ENCODE assay signal across 8 mouse cellular contexts in genomic region chr5:137350205-137351057, GRCm38 (mm10). TPM values are rescaled to one million over a fixed set of nuclear protein-coding genes. Genes with fewer than 3 reads are reported as not detected.
DNase-seq lines count a peak whose midpoint lies in the region; ATAC-seq and TF ChIP-seq lines count a peak whose summit lies in the region.

No protein-coding gene starts in this region.

- peaks cover 2% of the 10 kb centered on the region; the same call in 1 of the 2 replicates for H3K36me3 ChIP-seq in liver, adult 2 months (ENCODE audit: control insufficient read depth, insufficient read depth, low read length)
- peaks cover 19% of the 10 kb centered on the region for H3K36me3 ChIP-seq in embryonic facial prominence, embryonic 12.5 days
- H3K36me3 ChIP-seq in intestine, embryonic 16.5 days (ENCODE audit: control insufficient read depth, insufficient read depth, low read length): peaks cover 5% of the 10 kb centered on the region; the same call in 1 of the 2 replicates
- H3K36me3 ChIP-seq in neural tube, embryonic 15.5 days: no peaks in the 10 kb centered on the region

- WGBS in liver, adult 2 months: under 1% methylated on average over 55 of the region's 55 CpGs
- under 1% methylated on average over 54 of the region's 55 CpGs for WGBS in embryonic facial prominence, embryonic 12.5 days
- under 1% methylated on average over 55 of the region's 55 CpGs for WGBS in intestine, embryonic 16.5 days
- WGBS in neural tube, embryonic 15.5 days: under 1% methylated on average over 55 of the region's 55 CpGs

- no peaks in the 10 kb centered on the region for H3K27me3 ChIP-seq in liver, adult 2 months (ENCODE audit: control insufficient read depth, insufficient read depth, low read length)
- no peaks in the 10 kb centered on the region for H3K27me3 ChIP-seq in embryonic facial prominence, embryonic 12.5 days
- H3K27me3 ChIP-seq in intestine, embryonic 16.5 days (replicated peaks; ENCODE audit: control insufficient read depth, insufficient read depth, low read length): no peaks in the 10 kb centered on the region
- H3K27me3 ChIP-seq in neural tube, embryonic 15.5 days (replicated peaks): peaks cover 26% of the 10 kb centered on the region

- H3K9ac ChIP-seq in liver, adult 2 months (ENCODE audit: low read depth, low read length): peak overlapping the region; percentile 88
- H3K9ac ChIP-seq in embryonic facial prominence, embryonic 12.5 days: peak overlapping the region; percentile 97
- H3K9ac ChIP-seq in intestine, embryonic 16.5 days (ENCODE audit: low read depth, low read length): peak overlapping the region; percentile 95
- H3K9ac ChIP-seq in neural tube, embryonic 15.5 days (replicated peaks): peak overlapping the region; percentile 68

- no peaks in the 10 kb centered on the region for H3K9me3 ChIP-seq in embryonic facial prominence, embryonic 12.5 days
- no peaks in the 10 kb centered on the region for H3K9me3 ChIP-seq in intestine, embryonic 16.5 days (ENCODE audit: control insufficient read depth, low read length)
- H3K9me3 ChIP-seq in neural tube, embryonic 15.5 days (replicated peaks): no peaks in the 10 kb centered on the region

- peak overlapping the region; percentile 76 for H3K4me3 ChIP-seq in liver, adult 2 months (ENCODE audit: insufficient read depth, low read depth, low read length)
- peak overlapping the region; percentile 94 for H3K4me3 ChIP-seq in embryonic facial prominence, embryonic 12.5 days
- H3K4me3 ChIP-seq in intestine, embryonic 16.5 days (ENCODE audit: low read length): peak overlapping the region; percentile 74
- H3K4me3 ChIP-seq in neural tube, embryonic 15.5 days (replicated peaks): peak overlapping the region; percentile 54

- peak overlapping the region; percentile 62 for H3K27ac ChIP-seq in liver, adult 2 months (replicated peaks; ENCODE audit: insufficient read depth, low read depth, low read length)
- H3K27ac ChIP-seq in embryonic facial prominence, embryonic 12.5 days: peak overlapping the region; percentile 97
- peak overlapping the region; percentile 98 for H3K27ac ChIP-seq in intestine, embryonic 16.5 days (ENCODE audit: low read length)
- H3K27ac ChIP-seq in neural tube, embryonic 15.5 days (replicated peaks): peak overlapping the region; percentile 79

- H3K4me2 ChIP-seq in embryonic facial prominence, embryonic 12.5 days (replicated peaks): peak overlapping the region; percentile 93
- H3K4me2 ChIP-seq in intestine, embryonic 16.5 days (ENCODE audit: low read depth, low read length): peak overlapping the region; percentile 84
- H3K4me2 ChIP-seq in neural tube, embryonic 15.5 days: peak overlapping the region; percentile 94

- peaks cover 8% of the 10 kb centered on the region for H3K4me1 ChIP-seq in liver, adult 2 months (ENCODE audit: control insufficient read depth, insufficient read depth, low read length)
- peaks cover 49% of the 10 kb centered on the region for H3K4me1 ChIP-seq in embryonic facial prominence, embryonic 12.5 days
- peaks cover 42% of the 10 kb centered on the region for H3K4me1 ChIP-seq in intestine, embryonic 16.5 days (ENCODE audit: control insufficient read depth, insufficient read depth, low read length)
- peaks cover 43% of the 10 kb centered on the region for H3K4me1 ChIP-seq in neural tube, embryonic 15.5 days

- peak; percentile 58; the same call in 1 of the 2 replicates for ATAC-seq in embryonic facial prominence, embryonic 12.5 days (ENCODE audit: insufficient number of reproducible peaks, insufficient read depth, low FRiP score, low TSS enrichment)
- peak; percentile 41 for ATAC-seq in intestine, embryonic 16.5 days
- peak; percentile 76 for ATAC-seq in neural tube, embryonic 15.5 days (ENCODE audit: low FRiP score)
- ATAC-seq in megakaryocyte progenitor cell, adult 5-6 weeks (replicated peaks; ENCODE audit: poor library complexity): no peak

- TF ChIP-seq POLR2A in liver, adult 2 months (IDR thresholded peaks at IDR 0.05; ENCODE audit: extremely low read depth, insufficient read depth, low read length): no peak

- peaks cover 13% of the 10 kb centered on the region for H3K79me2 ChIP-seq in liver, adult 2 months (ENCODE audit: control insufficient read depth, insufficient read depth, low read length)

- intact Hi-C loops in left cerebral cortex, postnatal 36 days (cut with DNase I): no loop called here

- DNase-seq in liver, adult 2 months (ENCODE audit: extremely low read depth, low read depth, low spot score): no peak
- no peak for DNase-seq in liver
- no peak for DNase-seq in left cerebral cortex, postnatal 36 days (ENCODE audit: low spot score in 2 of 2)
- DNase-seq in cerebellum, adult 9-11 months: no peak

- TF ChIP-seq CTCF in liver, adult 2 months (IDR thresholded peaks at IDR 0.05; ENCODE audit: low read depth, low read length): no peak

RNA-seq across cellular contexts. Expression of gene Ephb4, which starts 0.5 kb away (rescaled TPM):
- total RNA-seq in liver, adult 2 months (2014; rRNA removed): 10.8 and 15.5 TPM in 2 replicates
- polyA plus RNA-seq in liver, adult 2 months (2012; rRNA removed): 14.0 and 14.1 TPM in 2 replicates
- 87.3 and 91.6 TPM in 2 replicates for polyA plus RNA-seq in embryonic facial prominence, embryonic 12.5 days (2016; fragmentation: Nextera tagmentation; extraction: Ambion mirVana)
- polyA plus RNA-seq in intestine, embryonic 16.5 days (2015; fragmentation: Nextera tagmentation; extraction: Ambion mirVana): 29.9 and 31.2 TPM in 2 replicates
- polyA plus RNA-seq in neural tube, embryonic 15.5 days (2015; fragmentation: Nextera tagmentation; extraction: Ambion mirVana): 6.9 and 11.5 TPM in 2 replicates
- total RNA-seq in left cerebral cortex, postnatal 36 days (2021): 1 to 10 TPM; 5.3 to 6.1 TPM
- 0.05 and 0.10 TPM in 2 replicates for total RNA-seq in megakaryocyte progenitor cell, adult 5-6 weeks (2015)
- total RNA-seq in megakaryocyte progenitor cell, adult 5-6 weeks (2017): 0.27 TPM in 1 of 2 replicates, not detected in the other

RNA-seq across cellular contexts. Expression of gene Slc12a9, which starts 17.0 kb away (rescaled TPM):
- 4.0 and 4.7 TPM in 2 replicates for total RNA-seq in liver, adult 2 months (2014; rRNA removed)
- 11.9 and 20.3 TPM in 2 replicates for polyA plus RNA-seq in liver, adult 2 months (2012; rRNA removed)
- polyA plus RNA-seq in embryonic facial prominence, embryonic 12.5 days (2016; fragmentation: Nextera tagmentation; extraction: Ambion mirVana): 16.0 and 18.8 TPM in 2 replicates
- 14.7 and 15.7 TPM in 2 replicates for polyA plus RNA-seq in intestine, embryonic 16.5 days (2015; fragmentation: Nextera tagmentation; extraction: Ambion mirVana)
- polyA plus RNA-seq in neural tube, embryonic 15.5 days (2015; fragmentation: Nextera tagmentation; extraction: Ambion mirVana): 26.5 and 26.8 TPM in 2 replicates
- total RNA-seq in left cerebral cortex, postnatal 36 days (2021): 10 to 100 TPM; 21.1 to 25.2 TPM
- 2.4 and 4.4 TPM in 2 replicates for total RNA-seq in megakaryocyte progenitor cell, adult 5-6 weeks (2015)
- total RNA-seq in megakaryocyte progenitor cell, adult 5-6 weeks (2017): 5.3 and 5.7 TPM in 2 replicates

RNA-seq across cellular contexts. Expression of gene Trip6, which starts 36.2 kb away (rescaled TPM):
- total RNA-seq in liver, adult 2 months (2014; rRNA removed): 5.8 and 6.5 TPM in 2 replicates
- polyA plus RNA-seq in liver, adult 2 months (2012; rRNA removed): 14.7 and 25.0 TPM in 2 replicates
- polyA plus RNA-seq in embryonic facial prominence, embryonic 12.5 days (2016; fragmentation: Nextera tagmentation; extraction: Ambion mirVana): 87.1 and 93.4 TPM in 2 replicates
- 61.2 and 68.0 TPM in 2 replicates for polyA plus RNA-seq in intestine, embryonic 16.5 days (2015; fragmentation: Nextera tagmentation; extraction: Ambion mirVana)
- polyA plus RNA-seq in neural tube, embryonic 15.5 days (2015; fragmentation: Nextera tagmentation; extraction: Ambion mirVana): 14.0 and 26.0 TPM in 2 replicates
- total RNA-seq in left cerebral cortex, postnatal 36 days (2021): 1 to 10 TPM; 3.5 to 5.1 TPM
- total RNA-seq in megakaryocyte progenitor cell, adult 5-6 weeks (2015): 4.0 and 6.7 TPM in 2 replicates
- 7.1 and 7.5 TPM in 2 replicates for total RNA-seq in megakaryocyte progenitor cell, adult 5-6 weeks (2017)

RNA-seq across cellular contexts. Expression of gene Srrt, which starts 43.0 kb away (rescaled TPM):
- 20.7 and 25.2 TPM in 2 replicates for total RNA-seq in liver, adult 2 months (2014; rRNA removed)
- 36.2 and 61.5 TPM in 2 replicates for polyA plus RNA-seq in liver, adult 2 months (2012; rRNA removed)
- polyA plus RNA-seq in embryonic facial prominence, embryonic 12.5 days (2016; fragmentation: Nextera tagmentation; extraction: Ambion mirVana): 171 and 177 TPM in 2 replicates
- 106 and 113 TPM in 2 replicates for polyA plus RNA-seq in intestine, embryonic 16.5 days (2015; fragmentation: Nextera tagmentation; extraction: Ambion mirVana)
- polyA plus RNA-seq in neural tube, embryonic 15.5 days (2015; fragmentation: Nextera tagmentation; extraction: Ambion mirVana): 90.7 and 94.3 TPM in 2 replicates
- 100 to 1,000 TPM; 132 to 230 TPM for total RNA-seq in left cerebral cortex, postnatal 36 days (2021)
- 133 and 143 TPM in 2 replicates for total RNA-seq in megakaryocyte progenitor cell, adult 5-6 weeks (2015)
- 241 and 321 TPM in 2 replicates for total RNA-seq in megakaryocyte progenitor cell, adult 5-6 weeks (2017)

RNA-seq across cellular contexts. Expression of gene Ufsp1, which starts 56.0 kb away (rescaled TPM):
- 1.1 and 1.4 TPM in 2 replicates for total RNA-seq in liver, adult 2 months (2014; rRNA removed)
- 6.3 and 7.9 TPM in 2 replicates for polyA plus RNA-seq in liver, adult 2 months (2012; rRNA removed)
- 6.7 and 8.2 TPM in 2 replicates for polyA plus RNA-seq in embryonic facial prominence, embryonic 12.5 days (2016; fragmentation: Nextera tagmentation; extraction: Ambion mirVana)
- 9.5 and 10.7 TPM in 2 replicates for polyA plus RNA-seq in intestine, embryonic 16.5 days (2015; fragmentation: Nextera tagmentation; extraction: Ambion mirVana)
- polyA plus RNA-seq in neural tube, embryonic 15.5 days (2015; fragmentation: Nextera tagmentation; extraction: Ambion mirVana): 29.0 and 29.5 TPM in 2 replicates
- total RNA-seq in left cerebral cortex, postnatal 36 days (2021): 10 to 100 TPM; 11.4 to 15.0 TPM
- total RNA-seq in megakaryocyte progenitor cell, adult 5-6 weeks (2015): 0.61 and 2.9 TPM in 2 replicates
- 1.3 and 3.8 TPM in 2 replicates for total RNA-seq in megakaryocyte progenitor cell, adult 5-6 weeks (2017)
